Mouse (Mus musculus) cerebellum, adult 8-10 months (tissue): ENCODE data around the gene C2cd5.

Experiments used
- DNase-seq: peaks from one replicate; pipeline ENCODE4 v3.0.0; 2022

The C2cd5 gene

GRCm38 (mm10) chr6:142972205-142972604, 127.7 kb downstream of the C2cd5 start:
- no peak for DNase-seq

GRCm38 (mm10) chr6:142967407-142967806, 132.5 kb downstream of the C2cd5 start:
- DNase-seq: no peak

DNA sequence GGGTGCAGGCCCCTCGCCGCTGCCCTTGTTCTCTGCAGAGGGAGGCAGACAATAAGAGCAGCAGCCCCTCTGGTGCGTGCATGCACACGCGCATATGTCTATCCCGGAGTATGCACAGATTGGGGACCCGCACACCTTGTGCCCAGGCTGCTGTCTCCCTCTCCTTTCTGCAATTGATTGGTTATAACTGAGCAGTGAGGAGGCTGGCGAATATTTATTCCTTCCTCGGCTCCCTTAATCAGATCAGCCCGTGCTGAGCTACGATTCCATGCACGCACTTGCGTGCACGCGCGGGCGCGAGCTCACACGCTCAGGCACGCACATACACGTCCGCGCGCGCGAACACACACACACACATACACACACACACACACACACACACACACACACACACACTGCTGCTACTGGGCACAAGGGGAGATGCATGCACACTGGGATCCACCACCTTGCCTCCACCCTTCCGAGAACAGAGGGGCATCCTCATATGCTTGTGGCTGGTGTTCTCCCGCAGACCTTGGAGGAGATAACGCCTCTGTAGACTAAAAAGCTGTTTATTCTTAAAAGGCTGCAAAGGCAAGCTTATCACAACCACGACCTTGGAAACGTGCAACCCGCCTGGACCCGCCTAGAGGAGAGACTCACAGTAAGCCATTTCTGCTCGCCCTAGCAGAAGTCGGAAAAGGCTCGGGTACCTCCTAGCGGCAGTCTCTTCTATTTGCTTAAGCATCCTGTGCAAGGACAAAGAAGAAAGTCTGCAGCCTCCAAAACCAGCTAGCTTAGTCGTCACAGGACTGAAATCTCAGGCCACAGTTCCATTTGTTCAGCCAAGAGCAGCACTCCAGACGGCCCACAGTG, 135.2 kb downstream of the C2cd5 start:
- peak; percentile 87 for DNase-seq

DNA sequence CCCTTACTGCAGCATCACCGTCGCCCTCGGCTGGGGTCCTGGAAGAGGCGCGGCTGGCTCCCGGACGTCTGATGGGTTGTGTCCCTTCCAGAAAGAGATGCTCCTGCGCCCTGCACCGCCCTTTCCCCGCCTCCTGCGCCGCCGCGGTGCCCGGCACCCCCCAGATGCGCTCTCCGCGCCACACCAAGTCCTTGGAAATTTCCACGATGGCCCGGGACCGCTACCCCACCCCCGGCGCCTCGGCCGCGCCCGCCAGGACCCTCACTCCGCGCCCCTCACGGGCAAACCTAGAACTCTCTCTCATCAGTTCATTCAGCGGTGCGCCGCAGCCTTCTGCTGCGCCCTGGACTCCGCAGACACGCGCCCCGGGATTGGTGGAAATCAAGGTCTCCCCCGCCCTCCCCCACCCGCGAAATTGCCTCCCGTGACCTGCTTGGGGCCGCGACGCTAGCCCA, 135.8 kb downstream of the C2cd5 start, which contains the start of gene St8sia1:
Gene St8sia1, minus strand, starts transcription at position 377 of the 455 bp plus-strand sequence.
- DNase-seq: peak; percentile 75

GRCm38 (mm10) chr6:142963480-142964075, 136.4 kb downstream of the C2cd5 start:
- no peak for DNase-seq

DNA sequence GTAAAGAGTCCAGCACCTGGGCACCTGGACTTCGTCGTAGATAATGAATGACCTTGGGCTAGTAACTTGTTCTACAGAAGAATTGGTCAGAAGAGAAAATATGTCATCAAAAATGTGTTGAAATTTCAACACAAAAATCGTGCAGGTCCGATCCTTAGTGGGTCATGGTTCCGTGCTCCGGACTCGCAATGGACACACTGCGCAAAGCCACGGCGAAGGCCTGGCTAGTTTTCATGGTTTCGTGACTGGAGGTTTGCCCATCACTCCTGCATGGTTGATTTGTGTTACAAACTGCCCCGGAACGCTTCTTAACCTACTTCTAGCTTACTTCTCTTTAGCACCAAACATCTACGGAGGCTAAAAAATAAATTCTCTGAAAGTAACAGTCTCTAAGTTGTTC, 137.1 kb downstream of the C2cd5 start:
- DNase-seq: peak; percentile 51

DNA sequence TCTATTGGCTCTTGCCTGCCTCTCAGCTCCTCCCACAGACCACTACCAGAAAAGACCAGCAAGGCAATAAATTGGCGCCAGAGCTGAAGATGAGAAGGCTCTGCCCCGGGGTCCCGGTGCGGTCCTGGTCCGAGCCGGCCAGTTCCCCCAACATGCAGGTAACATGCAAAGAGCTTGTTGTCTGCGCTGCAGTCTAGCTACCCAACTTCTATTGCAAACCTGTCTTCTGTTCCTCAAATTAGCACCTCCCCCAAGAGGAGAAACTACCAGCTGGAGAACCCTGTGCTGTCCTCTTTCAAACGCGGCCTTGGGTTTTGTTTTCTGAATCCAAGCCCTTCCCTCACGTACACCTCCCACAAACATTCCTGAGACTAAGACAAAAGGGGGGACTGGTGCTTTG, 137.5 kb downstream of the C2cd5 start:
- DNase-seq: no peak

DNA sequence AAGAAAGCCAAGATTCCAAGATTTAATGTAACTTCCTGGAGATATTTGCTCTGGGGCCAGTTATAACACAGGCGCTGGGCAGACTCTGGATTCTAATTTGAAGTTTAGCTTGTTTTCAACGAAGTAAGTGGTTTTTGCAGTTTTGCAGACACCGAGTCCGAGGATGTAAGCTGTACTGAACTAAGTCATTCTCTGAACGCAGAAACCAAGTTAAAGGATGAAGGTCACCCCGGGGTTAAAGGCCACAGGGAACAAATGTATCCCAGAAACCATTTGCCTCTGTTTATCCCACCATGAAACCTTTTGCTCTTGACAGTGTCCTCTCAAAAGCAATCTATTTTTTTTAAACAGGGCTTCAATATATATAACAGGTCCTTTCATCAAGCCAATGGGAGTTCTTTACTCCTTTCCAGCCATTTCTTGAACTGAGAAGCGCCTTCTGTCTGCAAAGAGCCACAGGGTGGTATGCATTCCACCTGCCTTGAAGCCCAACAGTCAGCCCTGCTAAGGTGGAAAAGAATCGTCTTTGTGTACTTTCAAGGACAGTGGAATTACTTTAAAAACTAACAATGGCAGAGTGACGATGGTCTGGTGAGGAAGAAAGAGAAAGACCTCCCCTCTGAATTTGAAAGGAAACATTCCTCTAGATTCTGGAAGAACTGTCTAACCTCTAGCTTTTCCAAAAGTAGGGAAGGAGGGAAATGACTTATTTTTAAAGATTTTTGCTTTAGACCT, 138.1 kb downstream of the C2cd5 start:
- DNase-seq: no peak
